Mouse (Mus musculus) kidney, embryonic 14.5 days (tissue): ENCODE data around the gene Usp30. TPM values are rescaled to one million over a fixed set of nuclear protein-coding genes. Genes with fewer than 3 reads are reported as not detected.
A peak's percentile ranks its signal among the peaks of the same experiment; 100 is the strongest.

Experiments used
- ATAC-seq: fragments of 200-750 bp; cut with Nextera tagmentation; 2 replicates; pipeline ENCODE4 v1.8.0; 2017; ENCODE audit warnings: moderate number of reproducible peaks, mild to moderate bottlenecking, moderate TSS enrichment, moderate library complexity; ENCODE audit not compliant: low FRiP score, low TSS enrichment
- H3K27ac ChIP-seq: fragments of 300-500 bp; sonication (generic); 2 replicates; pipeline ENCODE4 v1.5.1; 2014; ENCODE audit warnings: low read depth, mild to moderate bottlenecking, low read length, moderate library complexity, mixed read lengths
- H3K27me3 ChIP-seq: fragments of 300-500 bp; sonication (generic); 2 replicates; pipeline ENCODE4 v1.6.1; 2014; ENCODE audit warnings: mild to moderate bottlenecking, low read length; ENCODE audit not compliant: control insufficient read depth, insufficient read depth
- H3K36me3 ChIP-seq: fragments of 300-500 bp; sonication (generic); 2 replicates; pipeline ENCODE4 v1.6.1; 2014; ENCODE audit warnings: low read length, mixed read lengths; ENCODE audit not compliant: control insufficient read depth, insufficient read depth
- H3K4me1 ChIP-seq: fragments of 300-500 bp; sonication (generic); 2 replicates; pipeline ENCODE4 v1.6.1; 2014; ENCODE audit warnings: low read length, mixed read lengths; ENCODE audit not compliant: control insufficient read depth, insufficient read depth
- H3K4me2 ChIP-seq: fragments of 300-500 bp; sonication (generic); replicated peaks from 2 replicates; pipeline ENCODE4 v1.6.1; 2014; ENCODE audit warnings: low read depth, mild to moderate bottlenecking, low read length
- H3K4me3 ChIP-seq: fragments of 300-500 bp; sonication (generic); 2 replicates; pipeline ENCODE4 v1.5.1; 2014; ENCODE audit warnings: mild to moderate bottlenecking, low read length
- H3K9ac ChIP-seq: fragments of 300-500 bp; sonication (generic); 2 replicates; pipeline ENCODE4 v1.6.1; 2014; ENCODE audit warnings: low read depth, mild to moderate bottlenecking, low read length, moderate library complexity
- H3K9me3 ChIP-seq: fragments of 300-500 bp; sonication (generic); 2 replicates; pipeline ENCODE4 v1.6.1; 2016; ENCODE audit warnings: low read length; ENCODE audit not compliant: control insufficient read depth
- WGBS: fragments of 180-500 bp; shearing (Covaris S2); extraction: QIAGEN DNeasy Blood & Tissue Kit; methylation state at CpG from one replicate; pipeline ENCODE4 v1.1.7; 2014; 5-methylcytosine and 5-hydroxymethylcytosine counted together
- polyA plus RNA-seq: library from polyadenylated mRNA; unstranded; fragments of >200 nt; fragmentation: Nextera tagmentation; extraction: Ambion mirVana; gene quantifications from 2 replicates; pipeline ENCODE4 v1.2.1, GENCODE M21; 2014

Usp30 gene
- polyA plus RNA-seq, 1 experiment from 2014 or later, result 10.7 TPM

- H3K4me1 ChIP-seq, result 0 out of 2 replicates have a peak, but pooled peaks cover 5% of the 10 kb centered on the region
- peak overlapping the region; percentile 4; the same call in 1 of the 2 replicates for H3K4me3 ChIP-seq
- 20% methylated on average over 9 of the region's 9 CpGs for WGBS
- no peak overlapping the region for H3K9ac ChIP-seq
- H3K36me3 ChIP-seq, result no peaks in the 10 kb centered on the region
- H3K27me3 ChIP-seq, result no peaks in the 10 kb centered on the region
- H3K4me2 ChIP-seq, result peak overlapping the region; percentile 29
- peak; percentile 65; the same call in 1 of the 2 replicates for ATAC-seq
- H3K27ac ChIP-seq, result peak overlapping the region; percentile 42; the same call in 1 of the 2 replicates
- no peaks in the 10 kb centered on the region; the same call in 1 of the 2 replicates for H3K9me3 ChIP-seq
Observed at GRCm38 (mm10) chr5:114052246-114052761, 13.0 kb upstream of the Usp30 start.

DNA sequence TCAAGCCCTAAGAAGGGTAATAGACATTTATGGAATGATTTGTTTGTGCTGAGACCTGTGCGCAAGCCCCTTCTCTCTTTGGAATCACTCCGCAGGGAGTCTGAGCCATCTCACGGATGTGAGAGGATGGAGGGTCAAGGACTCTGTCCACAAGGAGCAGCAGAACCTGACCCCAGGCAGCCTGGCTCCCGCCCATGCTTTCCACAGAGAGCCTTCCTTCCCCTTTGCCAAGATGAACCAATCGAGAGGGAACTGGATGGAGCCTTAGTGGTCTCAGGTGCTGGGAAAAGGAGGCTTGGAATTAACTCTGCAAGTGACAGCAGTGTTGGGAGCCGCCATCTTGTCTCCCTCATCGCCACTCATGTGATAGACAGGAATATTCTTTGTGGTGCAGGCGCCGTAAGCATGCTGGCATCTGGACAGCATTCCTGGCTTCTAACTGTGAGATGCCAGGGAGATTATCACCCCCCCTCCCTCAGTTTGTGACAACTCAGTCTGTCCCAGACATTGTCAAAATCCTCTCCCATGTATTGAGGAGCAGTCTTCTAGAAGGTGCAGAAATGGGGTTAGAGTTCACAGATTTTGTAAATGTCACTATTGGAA, 8.0 kb upstream of the Usp30 start:
- no peaks in the 10 kb centered on the region for H3K27me3 ChIP-seq
- H3K4me3 ChIP-seq, result no peak overlapping the region
- H3K4me1 ChIP-seq, result 0 out of 2 replicates have a peak, but pooled peaks cover 2% of the 10 kb centered on the region
- H3K4me2 ChIP-seq, result no peak overlapping the region
- no peak overlapping the region for H3K27ac ChIP-seq
- 67% methylated on average over 9 of the region's 9 CpGs for WGBS
- no peak overlapping the region for H3K9ac ChIP-seq
- H3K36me3 ChIP-seq, result no peaks in the 10 kb centered on the region
- peaks cover 2% of the 10 kb centered on the region; the same call in 1 of the 2 replicates for H3K9me3 ChIP-seq
- ATAC-seq, result no peak

GRCm38 (mm10) chr5:114061675-114062074, 3.6 kb upstream of the Usp30 start:
- Histone ChIP-seq H3K27ac (no peak overlapping the region), H3K27me3 (no peaks in the 10 kb centered on the region), H3K4me1 (no peaks in the 10 kb centered on the region), H3K4me3 (no peak overlapping the region), H3K4me2 (no peak overlapping the region), H3K9me3 (peaks cover 2% of the 10 kb centered on the region; the same call in 1 of the 2 replicates), H3K9ac (no peak overlapping the region), H3K36me3 (no peaks in the 10 kb centered on the region)
- 35% methylated on average over 7 of the region's 7 CpGs for WGBS
- ATAC-seq, result no peak

DNA sequence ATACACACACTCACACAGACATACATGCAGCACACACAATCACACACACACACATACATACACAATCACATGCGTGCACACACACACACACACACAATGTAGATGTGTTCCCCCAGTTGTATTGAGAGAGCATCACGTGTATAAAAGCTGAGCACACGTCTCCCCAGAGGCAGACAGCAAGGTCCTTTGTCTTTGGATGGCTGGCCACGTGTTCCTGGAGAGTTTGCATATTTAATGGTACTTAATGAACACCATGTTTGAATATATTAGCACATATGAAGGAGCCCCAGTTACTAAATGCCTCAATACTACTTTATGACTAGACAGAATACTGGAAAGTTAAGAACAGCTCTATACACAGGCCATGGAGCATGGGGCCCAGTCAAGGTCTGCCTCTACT, 1.3 kb upstream of the Usp30 start:
- no peak overlapping the region for H3K4me2 ChIP-seq
- no peak overlapping the region for H3K4me3 ChIP-seq
- no peaks in the 10 kb centered on the region for H3K36me3 ChIP-seq
- 79% methylated on average over 4 of the region's 4 CpGs for WGBS
- no peak overlapping the region for H3K27ac ChIP-seq
- no peak overlapping the region for H3K9ac ChIP-seq
- no peaks in the 10 kb centered on the region for H3K27me3 ChIP-seq
- no peaks in the 10 kb centered on the region for H3K4me1 ChIP-seq
- no peaks in the 10 kb centered on the region for H3K9me3 ChIP-seq
- ATAC-seq, result no peak

DNA sequence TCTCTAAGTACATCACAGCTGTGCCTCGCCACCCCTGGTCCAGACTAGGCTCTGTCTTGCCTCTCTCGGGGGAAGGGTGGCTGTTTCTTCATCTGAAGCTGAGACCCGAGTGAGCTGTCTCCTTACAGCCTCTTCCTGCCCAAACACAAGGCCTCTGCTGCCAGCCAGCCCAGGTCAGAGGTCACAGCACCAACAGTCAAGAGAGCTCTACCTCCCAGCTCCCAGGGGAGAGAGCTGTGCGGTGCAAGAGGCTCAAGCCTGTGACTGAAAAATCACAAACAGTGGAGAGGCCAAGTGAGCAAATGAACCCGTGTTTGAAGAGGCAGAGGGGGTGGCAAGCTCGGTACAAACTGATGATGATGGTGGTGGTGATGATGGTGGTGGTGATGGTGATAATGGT, 1.3 kb downstream of the Usp30 start:
- no peak for ATAC-seq
- Histone ChIP-seq H3K4me1 (no peaks in the 10 kb centered on the region), H3K4me2 (no peak overlapping the region), H3K27me3 (no peaks in the 10 kb centered on the region), H3K36me3 (no peaks in the 10 kb centered on the region), H3K9ac (no peak overlapping the region), H3K4me3 (no peak overlapping the region), H3K27ac (no peak overlapping the region), H3K9me3 (no peaks in the 10 kb centered on the region)
- 45% methylated on average over 6 of the region's 6 CpGs for WGBS

- ATAC-seq, result no peak
- H3K27ac ChIP-seq, result no peak overlapping the region
- no peak overlapping the region for H3K4me3 ChIP-seq
- no peaks in the 10 kb centered on the region for H3K4me1 ChIP-seq
- no peak overlapping the region for H3K9ac ChIP-seq
- H3K9me3 ChIP-seq, result no peaks in the 10 kb centered on the region
- no peak overlapping the region for H3K4me2 ChIP-seq
- 83% methylated on average over 9 of the region's 9 CpGs for WGBS
- no peaks in the 10 kb centered on the region for H3K27me3 ChIP-seq
- H3K36me3 ChIP-seq, result no peaks in the 10 kb centered on the region
Observed at GRCm38 (mm10) chr5:114067543-114067942, 2.3 kb downstream of the Usp30 start.

DNA sequence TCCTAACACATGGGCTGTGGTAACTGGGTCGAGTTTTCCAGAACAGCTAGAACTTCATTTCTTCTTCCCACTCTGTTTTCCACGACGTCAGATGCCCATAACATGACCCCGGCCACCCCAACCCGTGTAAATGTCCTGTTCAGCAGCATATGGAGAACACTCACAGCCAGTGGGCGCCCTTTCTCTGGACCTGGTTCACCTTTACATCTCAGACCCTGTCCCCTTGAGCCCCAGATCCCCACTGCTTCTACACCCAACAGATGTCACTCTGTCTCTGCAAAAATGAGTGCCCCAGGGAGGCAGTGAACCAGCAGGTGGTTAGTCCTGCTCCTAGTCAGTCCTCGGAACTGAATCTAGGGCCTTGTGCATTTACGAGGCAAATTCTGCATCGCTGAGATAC, 2.7 kb downstream of the Usp30 start:
- no peak for ATAC-seq
- Histone ChIP-seq H3K4me3 (no peak overlapping the region), H3K4me2 (no peak overlapping the region), H3K36me3 (no peaks in the 10 kb centered on the region), H3K4me1 (no peaks in the 10 kb centered on the region), H3K27me3 (no peaks in the 10 kb centered on the region), H3K9me3 (no peaks in the 10 kb centered on the region), H3K9ac (no peak overlapping the region), H3K27ac (no peak overlapping the region)
- WGBS, result 71% methylated on average over 9 of the region's 9 CpGs

- no peaks in the 10 kb centered on the region for H3K27me3 ChIP-seq
- H3K27ac ChIP-seq, result no peak overlapping the region
- no peak overlapping the region for H3K4me3 ChIP-seq
- ATAC-seq, result no peak
- no peaks in the 10 kb centered on the region for H3K4me1 ChIP-seq
- no peak overlapping the region for H3K4me2 ChIP-seq
- 93% methylated on average over 4 of the region's 4 CpGs for WGBS
- no peaks in the 10 kb centered on the region for H3K9me3 ChIP-seq
- no peaks in the 10 kb centered on the region for H3K36me3 ChIP-seq
- no peak overlapping the region for H3K9ac ChIP-seq
Observed at GRCm38 (mm10) chr5:114070858-114071257, 5.6 kb downstream of the Usp30 start.

DNA sequence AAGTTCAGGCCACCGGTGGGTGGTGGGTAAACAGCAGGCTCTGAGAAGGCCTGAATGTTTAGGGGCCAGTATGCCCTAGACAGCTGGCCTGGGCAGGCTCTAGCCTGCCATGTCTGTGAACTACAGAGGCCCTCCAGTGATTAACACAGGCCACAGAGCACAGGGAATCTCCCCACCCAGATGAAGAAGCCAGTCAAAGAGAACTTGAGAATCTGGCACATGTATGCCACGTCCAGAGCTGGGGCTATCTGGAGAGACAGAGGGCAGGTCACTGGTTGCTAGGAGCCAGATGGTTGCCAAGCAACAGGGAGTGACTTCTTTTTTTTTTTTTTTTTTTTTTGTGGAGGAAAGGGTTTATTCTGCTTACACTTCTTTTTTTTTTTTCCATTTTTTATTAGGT, 7.0 kb downstream of the Usp30 start:
- no peak overlapping the region for H3K4me2 ChIP-seq
- no peak for ATAC-seq
- 52% methylated on average over 2 of the region's 2 CpGs for WGBS
- H3K36me3 ChIP-seq, result no peaks in the 10 kb centered on the region
- no peaks in the 10 kb centered on the region for H3K4me1 ChIP-seq
- no peak overlapping the region for H3K27ac ChIP-seq
- H3K27me3 ChIP-seq, result no peaks in the 10 kb centered on the region
- no peaks in the 10 kb centered on the region for H3K9me3 ChIP-seq
- no peak overlapping the region for H3K9ac ChIP-seq
- H3K4me3 ChIP-seq, result no peak overlapping the region
